Mouse (Mus musculus): ENCODE results near the gene Gm3409.
"Not testable (repeated sequence)": the region's sequence is repeated elsewhere in the genome, so short reads cannot be mapped to it uniquely, and the experiment has no call there.

Gm3409 gene

DNA sequence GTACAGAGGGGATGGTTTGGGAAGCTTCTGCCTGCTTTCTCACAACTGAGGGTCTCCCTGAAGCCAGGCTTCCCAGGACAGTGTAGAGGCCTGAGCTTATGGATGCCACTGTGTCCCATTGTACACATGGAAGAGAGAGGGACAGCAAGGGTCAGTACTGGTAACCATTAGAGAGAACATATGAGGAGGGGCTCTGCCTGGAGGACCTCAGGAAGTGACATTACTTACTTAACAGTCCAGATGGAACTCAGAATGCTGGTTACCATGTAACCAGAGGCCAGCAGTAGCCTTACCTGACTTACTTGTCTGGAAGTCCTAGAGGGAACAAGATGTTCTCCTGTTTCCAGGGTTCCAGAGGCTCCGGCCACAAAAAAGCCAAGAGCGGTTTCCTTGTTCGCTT is at the start of gene Gm3409:
Gene Gm3409 (plus strand): TSS at position 301 of the 400 bp plus-strand sequence.
- not testable (repeated sequence) for DNase-seq

DNA sequence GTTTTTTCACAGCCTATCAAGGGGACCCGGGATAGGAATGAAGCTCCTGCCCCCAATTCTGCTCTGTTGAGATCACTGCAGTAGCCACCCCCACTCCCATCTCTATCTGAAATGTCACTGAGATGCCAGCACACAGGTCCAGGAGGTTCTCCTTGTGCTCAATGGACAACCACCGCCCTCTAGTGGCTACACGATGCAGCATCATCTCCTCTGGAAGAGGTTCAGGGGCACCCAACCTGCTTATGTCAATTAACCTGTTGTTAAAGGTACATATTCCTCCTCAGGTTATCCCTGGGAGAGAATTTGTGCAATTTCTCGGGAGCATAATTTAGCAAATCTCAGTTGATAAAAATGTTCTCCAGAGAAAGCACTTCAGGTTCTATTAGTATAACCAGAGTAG is 48.5 kb upstream of the Gm3409 start:
- not testable (repeated sequence) for DNase-seq

DNA sequence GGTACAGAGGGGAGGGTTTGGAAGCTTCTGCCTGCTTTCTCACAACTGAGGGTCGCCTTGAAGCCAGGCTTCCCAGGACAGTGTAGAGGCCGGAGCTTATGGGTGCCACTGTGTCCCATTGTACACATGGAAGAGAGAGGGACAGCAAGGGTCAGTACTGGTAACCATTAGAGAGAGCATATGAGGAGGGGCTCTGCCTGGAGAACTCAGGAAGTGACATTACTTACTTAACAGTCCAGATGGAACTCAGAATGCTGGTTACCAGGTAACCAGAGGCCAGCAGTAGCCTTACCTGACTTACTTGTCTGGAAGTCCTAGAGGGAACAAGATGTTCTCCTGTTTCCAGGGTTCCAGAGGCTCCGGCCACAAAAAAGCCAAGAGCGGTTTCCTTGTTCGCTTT is 46.4 kb upstream of the Gm3409 start, which contains the start of gene Gm6370:
Gene Gm6370 (plus strand): TSS at position 301 of the 400 bp plus-strand sequence.
- DNase-seq, result not testable (repeated sequence)

DNA sequence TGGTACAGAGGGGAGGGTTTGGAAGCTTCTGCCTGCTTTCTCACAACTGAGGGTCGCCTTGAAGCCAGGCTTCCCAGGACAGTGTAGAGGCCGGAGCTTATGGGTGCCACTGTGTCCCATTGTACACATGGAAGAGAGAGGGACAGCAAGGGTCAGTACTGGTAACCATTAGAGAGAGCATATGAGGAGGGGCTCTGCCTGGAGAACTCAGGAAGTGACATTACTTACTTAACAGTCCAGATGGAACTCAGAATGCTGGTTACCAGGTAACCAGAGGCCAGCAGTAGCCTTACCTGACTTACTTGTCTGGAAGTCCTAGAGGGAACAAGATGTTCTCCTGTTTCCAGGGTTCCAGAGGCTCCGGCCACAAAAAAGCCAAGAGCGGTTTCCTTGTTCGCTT is 35.3 kb upstream of the Gm3409 start, which contains the start of gene 4930449I24Rik:
Gene 4930449I24Rik (plus strand): TSS at position 301 of the 400 bp plus-strand sequence.
- not testable (repeated sequence) for DNase-seq

DNA sequence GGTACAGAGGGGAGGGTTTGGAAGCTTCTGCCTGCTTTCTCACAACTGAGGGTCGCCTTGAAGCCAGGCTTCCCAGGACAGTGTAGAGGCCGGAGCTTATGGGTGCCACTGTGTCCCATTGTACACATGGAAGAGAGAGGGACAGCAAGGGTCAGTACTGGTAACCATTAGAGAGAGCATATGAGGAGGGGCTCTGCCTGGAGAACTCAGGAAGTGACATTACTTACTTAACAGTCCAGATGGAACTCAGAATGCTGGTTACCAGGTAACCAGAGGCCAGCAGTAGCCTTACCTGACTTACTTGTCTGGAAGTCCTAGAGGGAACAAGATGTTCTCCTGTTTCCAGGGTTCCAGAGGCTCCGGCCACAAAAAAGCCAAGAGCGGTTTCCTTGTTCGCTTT is 23.6 kb upstream of the Gm3409 start, which contains the start of gene Gm3402:
Gene Gm3402 (plus strand): TSS at position 301 of the 400 bp plus-strand sequence.
- not testable (repeated sequence) for DNase-seq

DNA sequence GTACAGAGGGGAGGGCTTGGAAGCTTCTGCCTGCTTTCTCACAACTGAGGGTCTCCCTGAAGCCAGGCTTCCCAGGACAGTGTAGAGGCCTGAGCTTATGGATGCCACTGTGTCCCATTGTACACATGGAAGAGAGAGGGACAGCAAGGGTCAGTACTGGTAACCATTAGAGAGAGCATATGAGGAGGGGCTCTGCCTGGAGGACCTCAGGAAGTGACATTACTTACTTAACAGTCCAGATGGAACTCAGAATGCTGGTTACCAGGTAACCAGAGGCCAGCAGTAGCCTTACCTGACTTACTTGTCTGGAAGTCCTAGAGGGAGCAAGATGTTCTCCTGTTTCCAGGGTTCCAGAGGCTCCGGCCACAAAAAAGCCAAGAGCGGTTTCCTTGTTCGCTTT is 11.9 kb upstream of the Gm3409 start, which contains the start of gene Gm3404:
Gene Gm3404 (plus strand): TSS at position 301 of the 400 bp plus-strand sequence.
- DNase-seq, result not testable (repeated sequence)

DNA sequence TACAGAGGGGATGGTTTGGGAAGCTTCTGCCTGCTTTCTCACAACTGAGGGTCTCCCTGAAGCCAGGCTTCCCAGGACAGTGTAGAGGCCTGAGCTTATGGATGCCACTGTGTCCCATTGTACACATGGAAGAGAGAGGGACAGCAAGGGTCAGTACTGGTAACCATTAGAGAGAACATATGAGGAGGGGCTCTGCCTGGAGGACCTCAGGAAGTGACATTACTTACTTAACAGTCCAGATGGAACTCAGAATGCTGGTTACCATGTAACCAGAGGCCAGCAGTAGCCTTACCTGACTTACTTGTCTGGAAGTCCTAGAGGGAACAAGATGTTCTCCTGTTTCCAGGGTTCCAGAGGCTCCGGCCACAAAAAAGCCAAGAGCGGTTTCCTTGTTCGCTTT is 18.4 kb downstream of the Gm3409 start, which contains the start of gene Gm3415:
Gene Gm3415 (plus strand): TSS at position 301 of the 400 bp plus-strand sequence.
- not testable (repeated sequence) for DNase-seq

DNA sequence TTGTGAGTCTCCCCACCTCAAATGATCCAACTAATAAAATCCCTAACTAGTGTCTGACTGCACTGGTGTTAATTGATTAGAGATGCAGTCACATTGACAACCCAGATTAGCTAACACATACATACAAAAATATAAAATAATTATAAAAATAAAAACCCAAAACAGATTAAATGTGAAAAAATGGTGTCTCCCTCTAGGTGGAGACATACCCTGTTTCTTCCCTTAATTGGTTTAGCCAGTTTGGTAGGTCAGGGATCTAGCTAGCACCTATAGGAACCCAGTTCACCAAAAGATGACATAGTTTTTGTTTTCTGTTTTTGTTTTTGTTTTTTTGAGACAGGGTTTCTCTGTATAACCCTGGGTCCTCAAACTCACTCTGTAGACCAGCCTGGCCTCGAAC is 26.8 kb downstream of the Gm3409 start:
- no peak for DNase-seq

DNA sequence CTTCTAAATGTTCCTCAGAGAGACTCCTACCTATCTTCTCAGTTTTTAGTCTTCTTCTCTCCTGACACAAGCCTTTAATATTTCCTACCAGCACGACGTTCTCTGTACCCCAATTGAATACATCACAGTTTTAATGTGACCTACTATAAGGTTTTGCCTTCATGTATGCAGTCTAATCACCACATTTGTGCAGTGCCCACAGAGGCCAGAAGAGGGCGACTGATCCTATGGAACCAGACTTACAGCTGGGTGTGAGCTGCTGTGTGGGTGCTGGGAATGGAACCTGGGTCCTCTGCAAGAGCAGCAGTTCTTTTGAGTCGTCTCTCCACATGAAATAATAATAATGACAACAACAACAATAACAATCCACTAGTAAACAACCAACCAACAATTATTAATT is 29.6 kb downstream of the Gm3409 start:
- DNase-seq, result no peak

DNA sequence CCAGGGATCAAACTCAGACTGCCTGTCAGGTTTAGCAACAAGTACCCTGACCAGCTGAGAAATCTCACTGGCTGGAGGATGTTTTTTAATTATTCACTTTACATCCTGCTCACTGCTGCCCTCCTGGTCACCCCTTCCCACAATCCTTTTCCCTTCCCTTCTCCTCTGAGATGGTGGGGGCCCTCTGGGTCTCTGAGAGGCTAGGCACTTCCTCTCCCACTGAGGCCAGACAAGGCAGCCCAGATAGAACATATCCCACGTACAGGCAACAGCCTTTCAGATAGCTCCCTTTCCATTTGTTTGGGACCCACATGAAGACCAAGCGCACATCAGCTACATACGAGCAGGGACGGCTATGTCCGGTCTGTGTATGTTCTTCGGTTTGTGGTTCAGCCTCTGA is 32.7 kb downstream of the Gm3409 start:
- DNase-seq, result not testable (repeated sequence)

DNA sequence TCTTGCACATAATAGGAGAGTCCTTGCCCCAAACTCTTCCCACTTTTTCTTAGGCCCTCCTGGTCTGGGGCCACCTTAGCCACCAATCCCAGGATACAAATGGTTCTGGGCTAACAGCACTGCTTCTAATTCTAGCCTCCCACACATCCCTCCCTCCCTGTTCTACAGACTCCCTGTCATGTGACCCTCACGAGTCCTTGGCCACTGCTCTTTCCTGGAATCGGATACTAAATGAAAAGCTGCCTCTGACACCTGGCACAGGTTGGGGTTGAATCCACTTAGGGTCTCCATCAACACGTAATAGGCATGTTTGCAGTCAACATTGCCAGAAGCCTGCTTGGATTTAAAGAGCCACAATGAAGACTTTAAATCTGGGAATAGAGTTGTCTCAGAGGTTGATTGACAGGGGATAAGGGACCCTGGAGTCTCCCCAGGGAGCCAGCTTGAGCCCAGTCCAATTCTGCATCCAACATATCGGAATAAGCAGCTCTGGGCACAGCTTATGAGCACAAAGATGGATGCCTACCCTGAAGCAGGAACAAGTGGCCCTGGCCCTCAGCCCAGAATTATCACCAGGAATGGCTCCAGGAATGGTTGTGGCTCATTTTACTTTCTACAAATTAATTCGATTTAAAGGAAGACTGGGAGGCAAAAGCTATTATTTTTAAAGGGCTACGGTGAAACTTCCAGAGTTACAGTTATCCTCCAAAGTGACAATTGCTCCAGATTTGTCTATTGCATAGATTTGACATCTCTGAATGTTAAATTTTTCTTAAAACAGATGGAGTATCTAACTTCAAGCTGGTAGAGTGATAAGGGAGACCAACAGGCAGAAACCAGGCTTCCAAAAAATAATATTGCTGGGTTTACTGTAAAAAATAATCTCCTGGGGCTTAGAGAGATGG is 34.6 kb downstream of the Gm3409 start:
- peak; percentile 62 for DNase-seq

DNA sequence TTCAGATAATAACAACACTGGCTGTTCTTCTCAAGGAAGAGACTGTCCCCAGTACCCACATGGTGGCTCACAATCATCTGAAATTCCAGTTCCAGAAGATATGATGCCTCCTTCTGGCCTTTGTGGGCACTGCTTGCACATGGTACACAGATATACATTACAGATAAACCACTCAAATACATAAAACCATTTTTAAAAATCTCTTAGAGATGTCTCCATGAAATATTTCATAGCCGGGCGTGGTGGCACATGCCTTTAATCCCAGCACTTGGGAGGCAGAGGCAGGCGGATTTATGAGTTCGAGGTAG is 35.2 kb downstream of the Gm3409 start:
- not testable (repeated sequence) for DNase-seq

DNA sequence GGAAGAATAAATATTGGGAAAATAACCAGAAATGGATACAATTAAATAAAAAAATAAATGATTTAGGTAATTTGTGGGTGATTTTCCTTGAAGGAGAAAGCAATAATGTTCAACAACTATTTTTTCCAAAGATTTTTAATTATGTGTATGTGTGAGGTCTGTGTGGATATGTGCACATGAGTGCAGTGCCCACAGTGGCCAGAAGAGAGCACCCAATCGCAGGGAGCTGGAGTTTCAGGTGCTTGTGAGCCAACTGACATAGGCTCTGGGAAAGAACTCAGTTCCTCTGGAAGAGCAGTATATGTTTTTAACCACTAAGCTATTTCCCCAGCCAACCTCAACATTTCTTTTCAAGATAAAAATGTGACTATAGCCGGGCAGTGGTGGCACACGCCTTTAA is 39.2 kb downstream of the Gm3409 start:
- no peak for DNase-seq

DNA sequence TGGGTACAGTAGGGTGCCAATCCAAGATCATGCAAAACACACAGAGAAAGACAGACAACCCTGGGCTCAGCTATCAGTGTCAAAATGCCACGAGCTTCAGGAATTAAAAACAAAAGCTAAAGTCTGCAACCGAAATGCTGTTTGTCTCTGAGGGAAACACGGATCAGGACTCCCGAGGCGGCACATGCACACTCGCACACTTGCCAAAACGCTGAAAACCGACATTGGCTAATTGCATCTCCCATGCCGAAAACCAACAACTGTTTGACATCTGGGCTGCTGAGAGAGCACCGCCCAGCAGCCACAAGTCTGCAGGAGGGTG is 46.7 kb downstream of the Gm3409 start:
- DNase-seq, result no peak

DNA sequence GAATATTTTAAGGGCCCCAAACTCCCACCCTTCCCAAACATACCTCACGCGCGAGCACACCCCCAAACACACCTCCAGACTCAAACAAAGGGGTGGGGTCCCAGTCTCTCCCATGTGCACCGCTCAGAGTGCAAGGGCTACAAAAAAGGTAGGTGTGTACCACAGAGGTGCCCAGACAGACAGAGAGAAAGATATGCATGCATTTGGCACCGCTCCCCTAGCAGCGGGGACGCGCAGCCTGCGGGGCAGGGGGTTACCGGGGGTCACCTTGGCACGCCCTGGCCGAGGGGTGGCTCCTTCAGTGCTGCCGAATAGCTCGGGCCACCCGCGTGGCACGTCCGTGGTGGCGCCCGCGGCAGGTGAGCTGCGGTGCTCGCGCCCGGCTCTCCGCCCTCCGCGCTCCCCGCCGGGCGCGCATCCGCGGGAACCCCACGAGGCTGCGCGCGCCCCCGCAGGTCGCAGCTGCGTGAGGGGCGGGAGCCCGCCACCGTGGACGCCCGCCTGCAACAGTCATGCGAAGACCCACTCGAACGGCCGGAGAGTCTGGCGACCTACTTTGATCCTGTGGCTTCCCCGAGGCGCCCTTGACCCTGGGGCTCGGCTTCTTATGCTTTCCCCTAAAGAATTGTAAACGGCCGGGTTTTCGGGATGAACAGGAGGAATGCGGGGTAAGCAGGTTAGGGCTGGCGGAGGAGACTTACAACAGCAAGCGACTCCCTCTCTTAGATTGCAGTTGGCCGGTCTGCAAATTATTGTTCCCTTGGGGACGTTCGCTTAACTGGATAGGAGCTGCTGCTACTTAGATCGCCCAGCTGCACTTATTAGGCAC is 47.2 kb downstream of the Gm3409 start, which contains the start of gene Gpr12:
Gene Gpr12 (minus strand): TSS at position 762 of the 829 bp plus-strand sequence.
- DNase-seq, result peak; percentile 62

DNA sequence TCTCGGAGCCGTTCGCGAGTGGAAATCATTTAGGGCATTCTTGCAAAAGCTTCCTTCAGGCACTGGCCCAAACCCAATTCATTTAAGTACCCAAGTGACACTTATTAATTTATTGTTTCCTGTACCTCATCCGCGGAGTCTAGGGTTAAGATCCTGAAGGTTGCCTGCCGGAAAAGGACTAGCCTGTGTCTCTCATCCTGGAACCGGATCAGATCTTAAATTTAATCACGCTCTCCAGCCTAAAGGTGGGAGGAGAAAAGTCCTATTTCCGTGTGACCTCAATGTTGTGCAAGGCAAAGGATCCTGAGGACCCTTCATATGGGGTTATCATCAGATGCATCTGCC is 47.8 kb downstream of the Gm3409 start:
- no peak for DNase-seq

DNA sequence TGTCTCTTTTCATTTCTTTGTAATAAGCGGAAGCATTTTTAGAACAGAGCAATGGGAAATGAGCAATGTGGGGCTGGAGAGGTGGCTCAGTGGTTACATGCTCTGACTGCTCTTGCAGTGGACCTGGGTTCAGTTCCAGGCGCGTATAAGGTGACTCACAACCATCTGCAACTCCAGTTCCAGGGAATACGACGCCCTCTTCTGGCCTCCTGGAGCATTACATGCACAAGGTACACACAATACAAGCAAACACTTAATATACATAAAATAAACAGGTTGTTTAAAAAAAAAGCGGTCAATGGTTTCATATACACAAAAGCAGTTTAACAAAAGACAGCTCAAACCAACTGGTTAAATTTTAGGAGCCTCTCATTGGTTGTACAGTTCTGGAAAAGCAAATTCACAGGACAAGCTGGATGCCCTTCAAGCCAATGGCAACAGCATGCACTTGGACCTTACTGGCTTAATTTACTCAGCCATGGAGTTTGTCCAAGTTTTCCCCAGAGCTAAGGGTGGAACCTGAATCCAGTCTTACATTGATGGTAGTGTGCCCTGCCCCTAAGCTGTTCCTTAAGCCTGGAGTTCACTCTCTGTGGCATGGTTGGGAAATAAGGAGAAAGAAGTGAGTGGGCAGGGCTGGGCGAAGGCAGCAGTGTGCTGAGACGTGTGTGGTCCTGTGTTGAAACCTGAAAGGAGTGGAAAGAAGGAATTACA is 49.1 kb downstream of the Gm3409 start:
- no peak for DNase-seq
